Mouse (Mus musculus): ENCODE measurements at regions not wholly inside any gene's neighbourhood (a gene's known extent, or its start where the extent isn't known, plus 50 kb on each side); places are given as distances from the start of the nearest gene placed in this dataset.

GRCm38 (mm10) chr16:93464898-93465297 is 139.0 kb downstream of the Setd4 start:
- TF ChIP-seq CTCF (conservative IDR thresholded peaks at IDR 0.05; ENCODE audit: low read length) = no peak
- no peak for TF ChIP-seq POU5F1 (IDR thresholded peaks at IDR 0.05; ENCODE audit: borderline replicate concordance, low read length)
- no peak for TF ChIP-seq NANOG (IDR thresholded peaks at IDR 0.05; ENCODE audit: borderline replicate concordance, low read length)

Data from E14TG2a.4 (cell line).